ENCODE assay signal across 16 mouse cellular contexts in the genomic region with DNA sequence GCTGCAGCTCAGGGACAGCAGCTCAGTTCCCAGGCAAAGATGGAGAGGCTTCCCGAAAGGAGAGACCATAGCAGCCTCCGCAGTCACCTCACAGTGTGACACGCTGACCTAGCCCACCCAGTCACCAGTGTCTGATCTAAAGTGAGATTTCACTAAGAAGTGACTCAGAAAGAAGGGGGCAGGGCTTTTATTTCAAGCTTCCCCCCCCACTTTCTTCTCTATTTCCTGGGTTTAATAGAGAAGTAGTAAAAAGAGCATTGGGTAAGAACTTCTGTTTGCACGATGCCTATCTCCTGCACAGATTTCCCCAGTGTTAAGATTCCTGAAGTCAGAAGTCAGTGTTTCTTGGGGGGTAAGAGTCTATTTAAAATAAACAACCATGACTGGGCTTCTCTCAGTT.
"Had no signal": no experiment of that assay in that cellular context is flagged by ENCODE, and none has a peak within 500 bp of the region (broad histone marks: within the 10 kb centered on the region; RNA-seq: fewer than 3 reads in every experiment).

No protein-coding gene starts in this region.

- H3K36me3 ChIP-seq: limb, embryonic 13.5 days; midbrain, embryonic 10.5 days had no signal

- H3K4me3 ChIP-seq: limb, embryonic 13.5 days; liver, embryonic 15.5 days; midbrain, embryonic 10.5 days; neural tube, embryonic 13.5 days had no signal

- H3K9ac ChIP-seq: limb, embryonic 13.5 days; liver, embryonic 15.5 days; neural tube, embryonic 13.5 days had no signal

- H3K27ac ChIP-seq: kidney, postnatal 0 days; limb, embryonic 13.5 days; liver, embryonic 15.5 days; midbrain, embryonic 10.5 days; neural tube, embryonic 13.5 days had no signal

- H3K4me2 ChIP-seq: limb, embryonic 13.5 days; liver, embryonic 15.5 days; neural tube, embryonic 13.5 days had no signal

- DNase-seq: kidney, adult 9 months; kidney, postnatal 36 days; left cerebral cortex, postnatal 4 days; lung, adult 2 months; lung, postnatal 14 days; midbrain, embryonic 14.5 days; retina, postnatal 1 day; right cerebral cortex, postnatal 4 days; spleen, adult 18-20 months; thymus, adult 18-20 months; thymus, postnatal 14 days had no signal

- H3K9me3 ChIP-seq: limb, embryonic 13.5 days; liver, embryonic 15.5 days; midbrain, embryonic 10.5 days; neural tube, embryonic 13.5 days had no signal
